Mouse (Mus musculus) forebrain, postnatal 0 days (tissue): ENCODE measurements at regions not wholly inside any gene's neighbourhood (a gene's known extent, or its start where the extent isn't known, plus 50 kb on each side); places are given as distances from the start of the nearest gene placed in this dataset.

Experiments
- ATAC-seq: fragments of 200-750 bp; cut with Nextera tagmentation; 2 replicates; pipeline ENCODE4 v1.8.0; 2017; ENCODE audit warnings: mild to moderate bottlenecking, moderate library complexity
- DNase-seq: peaks from one replicate; pipeline ENCODE4 v3.0.0-alpha.2; 2015
- H3K27ac ChIP-seq: fragments of 300-500 bp; sonication (generic); 2 replicates; pipeline ENCODE4 v1.5.1; 2014; ENCODE audit warnings: low read depth, mild to moderate bottlenecking, antibody characterized with exemption, low read length, moderate library complexity, mixed read lengths
- H3K27me3 ChIP-seq: fragments of 300-500 bp; sonication (generic); 2 replicates; pipeline ENCODE4 v1.6.1; 2014; ENCODE audit warnings: mild to moderate bottlenecking, low read length, mixed read lengths; ENCODE audit not compliant: insufficient read depth
- H3K36me3 ChIP-seq: fragments of 300-500 bp; sonication (generic); 2 replicates; pipeline ENCODE4 v1.6.1; 2014; ENCODE audit warnings: mild to moderate bottlenecking, moderate library complexity; ENCODE audit not compliant: insufficient read depth
- H3K4me1 ChIP-seq: fragments of 300-500 bp; sonication (generic); 2 replicates; pipeline ENCODE4 v1.6.1; 2014; ENCODE audit warnings: antibody characterized with exemption; ENCODE audit not compliant: insufficient read depth
- H3K4me2 ChIP-seq: fragments of 300-500 bp; sonication (generic); 2 replicates; pipeline ENCODE4 v1.6.1; 2014; ENCODE audit warnings: low read depth, mild to moderate bottlenecking, moderate library complexity
- H3K4me3 ChIP-seq: fragments of 300-500 bp; sonication (generic); 2 replicates; pipeline ENCODE4 v1.5.1; 2014; ENCODE audit warnings: low read depth, low read length, mixed read lengths
- H3K9ac ChIP-seq: fragments of 300-500 bp; sonication (generic); 2 replicates; pipeline ENCODE4 v1.6.1; 2014; ENCODE audit warnings: mild to moderate bottlenecking
- H3K9me3 ChIP-seq: fragments of 300-500 bp; sonication (generic); 2 replicates; pipeline ENCODE4 v1.6.1; 2016; ENCODE audit warnings: low read length
- CTCF ChIP-seq: sonication (generic); IDR thresholded peaks from 2 replicates; pipeline ENCODE4 v1.5.1; 2016; ENCODE audit warnings: antibody characterized with exemption, control low read depth, low read depth
- WGBS: fragments of 180-500 bp; shearing (Covaris S2); extraction: QIAGEN DNeasy Blood & Tissue Kit; methylation state at CpG from one replicate; pipeline ENCODE4 v1.1.7; 2014; 5-methylcytosine and 5-hydroxymethylcytosine counted together

GRCm38 (mm10) chr17:88317311-88317710 is 123.2 kb upstream of the Foxn2 start:
- H3K9me3 ChIP-seq = no peaks in the 10 kb centered on the region
- DNase-seq (no peak), ATAC-seq (no peak)
- H3K4me1 ChIP-seq = no peaks in the 10 kb centered on the region
- 77% methylated on average over 5 of the region's 5 CpGs for WGBS
- H3K9ac ChIP-seq = no peak overlapping the region
- H3K36me3 ChIP-seq = no peaks in the 10 kb centered on the region
- no peak overlapping the region for H3K4me3 ChIP-seq
- no peak for TF ChIP-seq CTCF
- no peaks in the 10 kb centered on the region for H3K27me3 ChIP-seq
- no peak overlapping the region for H3K4me2 ChIP-seq
- H3K27ac ChIP-seq = no peak overlapping the region

GRCm38 (mm10) chr17:88317806-88318205 is 122.7 kb upstream of the Foxn2 start:
- Histone ChIP-seq H3K4me1 (no peaks in the 10 kb centered on the region), H3K9me3 (no peaks in the 10 kb centered on the region), H3K4me2 (no peak overlapping the region), H3K27me3 (no peaks in the 10 kb centered on the region), H3K36me3 (no peaks in the 10 kb centered on the region), H3K27ac (no peak overlapping the region), H3K4me3 (no peak overlapping the region), H3K9ac (no peak overlapping the region)
- ATAC-seq (peak; percentile 30; the same call in 1 of the 2 replicates), DNase-seq (peak; percentile 52)
- 67% methylated on average over 7 of the region's 7 CpGs for WGBS
- TF ChIP-seq CTCF = no peak

GRCm38 (mm10) chr17:88318207-88318791 is 122.2 kb upstream of the Foxn2 start:
- 81% methylated on average over 16 of the region's 16 CpGs for WGBS
- DNase-seq = no peak
- no peak overlapping the region for H3K27ac ChIP-seq
- no peaks in the 10 kb centered on the region for H3K9me3 ChIP-seq
- no peaks in the 10 kb centered on the region for H3K27me3 ChIP-seq
- H3K36me3 ChIP-seq = no peaks in the 10 kb centered on the region
- no peaks in the 10 kb centered on the region for H3K4me1 ChIP-seq
- TF ChIP-seq CTCF = no peak
- no peak overlapping the region for H3K4me2 ChIP-seq
- no peak overlapping the region for H3K4me3 ChIP-seq
- no peak overlapping the region for H3K9ac ChIP-seq
- ATAC-seq = 0 out of 2 replicates have a peak, but pooled peaks have one; percentile 3

- ATAC-seq = no peak
- H3K27me3 ChIP-seq = no peaks in the 10 kb centered on the region
Observed at GRCm38 (mm10) chr17:88318936-88319335, 121.6 kb upstream of the Foxn2 start.

DNA sequence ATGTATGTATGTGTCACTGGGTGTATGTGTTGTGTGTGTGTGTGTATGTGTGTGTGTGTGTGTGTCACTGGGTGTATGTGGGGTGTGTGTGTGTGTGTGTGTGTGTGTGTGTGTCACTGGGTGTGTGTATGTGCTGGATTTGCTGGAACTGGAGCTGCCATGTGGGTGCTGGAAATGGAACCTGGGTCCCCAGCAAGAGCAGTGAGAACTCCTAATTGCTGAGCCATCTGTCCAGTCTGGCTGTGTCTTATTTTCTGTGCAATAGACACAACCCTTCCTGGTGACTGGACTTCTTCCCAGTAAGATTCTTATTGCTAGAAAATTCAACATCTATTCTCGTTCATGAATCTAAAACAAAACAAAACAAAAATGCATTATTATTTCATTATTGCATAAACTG is 119.8 kb upstream of the Foxn2 start:
- DNase-seq = peak; percentile 19

More at GRCm38 (mm10) chr17:88318936-88319335, 121.6 kb upstream of the Foxn2 start:
- H3K9me3 ChIP-seq = no peaks in the 10 kb centered on the region
- H3K27ac ChIP-seq = no peak overlapping the region
- WGBS = 75% methylated on average over 5 of the region's 5 CpGs
- H3K4me3 ChIP-seq = no peak overlapping the region
- no peak for TF ChIP-seq CTCF
- no peak overlapping the region for H3K4me2 ChIP-seq
- H3K36me3 ChIP-seq = no peaks in the 10 kb centered on the region
- no peak overlapping the region for H3K9ac ChIP-seq
- no peak for DNase-seq
- no peaks in the 10 kb centered on the region for H3K4me1 ChIP-seq

DNA sequence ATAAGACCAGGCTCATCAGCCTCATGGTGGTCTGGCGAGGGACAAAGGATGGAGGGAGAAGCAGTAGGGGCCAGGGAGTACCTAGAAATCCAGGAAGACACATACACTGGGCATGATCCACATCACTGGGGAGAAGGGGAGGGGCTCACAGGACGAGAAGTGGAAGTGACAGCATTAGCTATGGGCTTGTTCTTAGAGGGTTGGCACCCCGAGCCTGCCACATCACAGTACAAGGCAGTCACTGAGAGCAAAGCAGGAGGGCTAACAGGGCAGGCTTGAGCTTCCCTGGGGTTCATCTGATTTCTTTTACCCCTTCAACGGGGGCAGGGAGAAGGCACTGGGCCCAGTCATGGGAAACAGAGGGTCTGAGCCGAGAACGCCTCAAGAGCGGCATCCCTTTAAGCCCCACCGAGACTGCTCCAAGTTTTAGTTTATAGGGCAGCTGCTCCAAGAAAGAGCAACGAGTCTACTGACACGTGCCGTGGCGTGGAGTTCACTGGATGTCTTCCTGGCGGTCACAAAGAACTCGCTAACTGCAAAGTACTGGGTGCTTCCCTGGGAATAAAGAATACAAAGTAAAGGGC is 115.1 kb upstream of the Foxn2 start:
- Histone ChIP-seq H3K36me3 (no peaks in the 10 kb centered on the region), H3K27me3 (no peaks in the 10 kb centered on the region), H3K4me3 (no peak overlapping the region), H3K4me2 (no peak overlapping the region), H3K9me3 (no peaks in the 10 kb centered on the region), H3K27ac (no peak overlapping the region), H3K4me1 (no peaks in the 10 kb centered on the region), H3K9ac (no peak overlapping the region)
- no peak for TF ChIP-seq CTCF
- no peak for DNase-seq
- 16% methylated on average over 14 of the region's 14 CpGs for WGBS
- ATAC-seq = peak; percentile 46

More for the DNA sequence above, 119.8 kb upstream of the Foxn2 start:
- Histone ChIP-seq H3K4me1 (no peaks in the 10 kb centered on the region), H3K4me3 (no peak overlapping the region), H3K4me2 (no peak overlapping the region), H3K36me3 (no peaks in the 10 kb centered on the region), H3K27ac (no peak overlapping the region), H3K9ac (no peak overlapping the region), H3K9me3 (no peaks in the 10 kb centered on the region), H3K27me3 (no peaks in the 10 kb centered on the region)
- no peak for ATAC-seq
- TF ChIP-seq CTCF = no peak
- 37% methylated on average over 1 of the region's 1 CpGs for WGBS

DNA sequence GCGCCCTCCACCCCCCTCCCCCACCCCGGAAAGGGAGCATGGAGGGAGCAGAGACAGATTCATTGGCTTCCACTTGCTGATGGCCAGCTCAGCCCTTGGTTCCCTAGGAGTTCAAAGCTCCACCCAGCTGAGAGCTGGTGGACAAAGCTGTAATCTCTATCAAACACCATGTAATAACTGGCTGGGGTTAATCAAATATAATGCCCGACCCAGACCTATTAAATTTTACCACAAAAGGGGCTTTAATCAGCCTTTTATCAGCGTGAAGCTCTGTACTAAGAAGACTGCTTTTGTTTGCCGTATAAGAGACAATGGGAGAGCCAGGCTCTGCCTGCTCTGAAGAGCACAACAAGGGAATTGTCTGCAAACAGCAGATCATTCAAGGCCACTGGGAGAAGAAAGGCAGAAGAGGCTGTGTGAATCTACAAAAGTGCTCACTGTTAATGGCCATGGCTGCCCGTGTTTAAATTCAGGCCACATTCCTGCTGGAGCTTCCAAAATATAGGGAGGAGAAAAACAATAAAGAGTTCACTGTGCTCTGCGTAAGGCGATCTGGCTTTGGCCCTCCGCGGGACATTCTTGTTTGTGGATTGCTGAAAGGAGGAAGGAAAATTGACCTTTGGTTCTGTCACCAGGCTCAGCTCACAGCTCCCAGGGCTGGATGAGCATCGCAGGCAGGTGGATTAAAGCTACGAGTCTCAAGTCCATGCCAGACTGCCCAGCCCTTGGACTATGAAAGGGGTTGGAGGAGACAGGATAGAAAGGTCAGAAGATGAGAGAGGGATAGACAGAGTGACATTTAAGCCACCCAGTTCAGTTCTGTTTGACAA is 114.4 kb upstream of the Foxn2 start:
- Histone ChIP-seq H3K4me3 (no peak overlapping the region), H3K4me1 (no peaks in the 10 kb centered on the region), H3K9me3 (no peaks in the 10 kb centered on the region), H3K4me2 (no peak overlapping the region), H3K36me3 (no peaks in the 10 kb centered on the region), H3K27ac (no peak overlapping the region), H3K27me3 (no peaks in the 10 kb centered on the region), H3K9ac (no peak overlapping the region)
- peak; percentile 61 for ATAC-seq
- no peak for TF ChIP-seq CTCF
- DNase-seq = peak; percentile 41
- WGBS = 12% methylated on average over 12 of the region's 12 CpGs
